Mouse (Mus musculus) adrenal gland, postnatal 14 days (tissue): ENCODE results near the gene Rnpepl1. TPM values are rescaled to one million over a fixed set of nuclear protein-coding genes. Genes with fewer than 3 reads are reported as not detected.
"Not testable (repeated sequence)": the region's sequence is repeated elsewhere in the genome, so short reads cannot be mapped to it uniquely, and the experiment has no call there.

Experiments
- DNase-seq: peaks from one replicate; pipeline ENCODE4 v3.0.0; 2021; ENCODE audit warnings: mixed read lengths
- total RNA-seq: library from RNA; stranded (reverse); gene quantifications from 2 replicates; pipeline ENCODE4 v1.2.3, GENCODE M21; 2021

Gene Rnpepl1
- total RNA-seq, 1 experiment from 2014 or later, result 74.6 TPM

GRCm38 (mm10) chr1:92937797-92938196 lies 27.2 kb downstream of the Rnpepl1 start:
- DNase-seq, result no peak

- no peak for DNase-seq
Measured at GRCm38 (mm10) chr1:92939746-92940145, 29.2 kb downstream of the Rnpepl1 start.

GRCm38 (mm10) chr1:92943219-92943989 lies 32.8 kb downstream of the Rnpepl1 start:
- no peak for DNase-seq

- no peak for DNase-seq
Measured at GRCm38 (mm10) chr1:92947966-92948365, 37.4 kb downstream of the Rnpepl1 start.

- peak; percentile 48 for DNase-seq
Measured at GRCm38 (mm10) chr1:92949426-92949825, 38.8 kb downstream of the Rnpepl1 start.

- DNase-seq, result no peak
Measured at GRCm38 (mm10) chr1:92950607-92951006, 40.0 kb downstream of the Rnpepl1 start, which contains the start of gene Gpr35. Gene Gpr35 (plus strand): TSS chr1:92950865.

GRCm38 (mm10) chr1:92953641-92954040 lies 43.1 kb downstream of the Rnpepl1 start:
- no peak for DNase-seq

GRCm38 (mm10) chr1:92956571-92957335 lies 46.2 kb downstream of the Rnpepl1 start:
- DNase-seq, result peak; percentile 73

GRCm38 (mm10) chr1:92958999-92959398 lies 48.4 kb downstream of the Rnpepl1 start:
- DNase-seq, result peak; percentile 2

- not testable (repeated sequence) for DNase-seq
Measured at GRCm38 (mm10) chr1:92970791-92971190, 60.2 kb downstream of the Rnpepl1 start.

GRCm38 (mm10) chr1:92971879-92972795 lies 61.6 kb downstream of the Rnpepl1 start:
- peak; percentile 29 for DNase-seq

- peak; percentile 83 for DNase-seq
Measured at GRCm38 (mm10) chr1:92972854-92973253, 62.3 kb downstream of the Rnpepl1 start.

Other genes with a start within 250 kb of the Rnpepl1 start
- 41.9 and 43.2 TPM in 2 replicates for gene Gpc1, start 79.1 kb upstream of the Rnpepl1 start, total RNA-seq
- gene Ankmy1, start 7.9 kb upstream of the Rnpepl1 start, total RNA-seq, result 0.67 and 0.94 TPM in 2 replicates
- gene Dusp28, start 3.8 kb upstream of the Rnpepl1 start, total RNA-seq, result 12.9 and 13.6 TPM in 2 replicates
- 16.2 and 18.7 TPM in 2 replicates for gene Capn10, start 23.6 kb downstream of the Rnpepl1 start, total RNA-seq
- gene Gpr35, start 40.1 kb downstream of the Rnpepl1 start, total RNA-seq, result 1.9 and 3.5 TPM in 2 replicates
- not detected in 2 replicates for gene Aqp12, start 95.6 kb downstream of the Rnpepl1 start, total RNA-seq
- gene Kif1a, start 191.2 kb downstream of the Rnpepl1 start, total RNA-seq, result 18.5 and 25.5 TPM in 2 replicates
- 2.3 and 40.2 TPM in 2 replicates for gene Agxt, start 224.5 kb downstream of the Rnpepl1 start, total RNA-seq